Mouse (Mus musculus) olfactory bulb, adult 2 months (tissue): ENCODE data around the gene Sh3gl2.

Source experiments
- CTCF ChIP-seq: fragments of 200-500 bp; IDR thresholded peaks from 2 replicates; pipeline ENCODE4 v1.5.1; 2012; ENCODE audit warnings: low read depth, mild to moderate bottlenecking, low read length, moderate library complexity; ENCODE audit not compliant: insufficient read depth
- POLR2A ChIP-seq: fragments of 200-500 bp; IDR thresholded peaks from 2 replicates; pipeline ENCODE4 v1.6.1; 2012; ENCODE audit warnings: mild to moderate bottlenecking, low read depth, low read length, moderate library complexity; ENCODE audit not compliant: insufficient read depth

DNA sequence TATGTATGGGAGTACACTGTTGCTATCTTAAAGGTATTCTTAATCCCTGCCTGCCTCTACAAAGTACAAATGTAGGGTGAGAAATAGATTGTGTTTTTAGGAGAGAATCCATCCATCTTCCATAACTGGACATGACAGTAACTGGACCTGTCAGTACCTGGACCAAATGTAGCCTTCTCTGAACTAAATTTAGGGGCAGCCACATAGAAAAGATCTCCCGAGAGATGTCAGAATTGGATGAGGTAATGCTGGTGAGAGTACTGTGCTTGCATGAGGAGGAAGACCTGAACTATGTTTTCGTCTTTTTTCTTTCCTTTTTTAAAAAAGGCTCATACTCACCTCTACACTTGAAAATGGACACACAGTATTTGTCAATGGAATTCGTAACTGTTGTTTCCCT lies 6.0 kb downstream of the Sh3gl2 start:
- TF ChIP-seq CTCF (no peak), POLR2A (no peak)
